Comparison of ENCODE assay signal across 8 mouse cellular contexts in genomic region chr1:152386188-152386835, GRCm38 (mm10). TPM values are rescaled to one million over a fixed set of nuclear protein-coding genes. Genes with fewer than 3 reads are reported as not detected.
DNase-seq lines count a peak whose midpoint lies in the region; ATAC-seq and TF ChIP-seq lines count a peak whose summit lies in the region.

Tsen15 (minus strand) TSS chr1:152386688.

- peak within 1 kb of the TSS; percentile 69 for H3K4me2 ChIP-seq in forebrain, embryonic 14.5 days (ENCODE audit: low read length)
- peak within 1 kb of the TSS; percentile 63 for H3K4me2 ChIP-seq in liver, embryonic 16.5 days (ENCODE audit: low read depth, low read length)
- H3K4me2 ChIP-seq in neural tube, embryonic 12.5 days (replicated peaks): peak within 1 kb of the TSS; percentile 87
- H3K4me2 ChIP-seq in stomach, postnatal 0 days (replicated peaks; ENCODE audit: low read depth): peak within 1 kb of the TSS; percentile 67

- TF ChIP-seq CTCF in stomach, postnatal 0 days (IDR thresholded peaks at IDR 0.05; ENCODE audit: low read depth): 0 out of 2 replicates have a peak, but pooled peaks have one; percentile 5

- under 1% methylated on average over 56 of the region's 57 CpGs for WGBS in forebrain, embryonic 14.5 days
- under 1% methylated on average over 57 of the region's 57 CpGs for WGBS in large intestine, adult 2 months
- WGBS in liver, embryonic 16.5 days (ENCODE audit: insufficient replicate concordance): under 1% methylated on average over 57 of the region's 57 CpGs
- WGBS in neural tube, embryonic 12.5 days: under 1% methylated on average over 57 of the region's 57 CpGs
- WGBS in stomach, postnatal 0 days: under 1% methylated on average over 57 of the region's 57 CpGs

- H3K9me3 ChIP-seq in forebrain, embryonic 14.5 days (replicated peaks; ENCODE audit: control insufficient read depth, low read length): no peaks in the 10 kb centered on the region
- H3K9me3 ChIP-seq in liver, embryonic 16.5 days (replicated peaks; ENCODE audit: control insufficient read depth, low read length): no peaks in the 10 kb centered on the region
- no peaks in the 10 kb centered on the region for H3K9me3 ChIP-seq in neural tube, embryonic 12.5 days
- no peaks in the 10 kb centered on the region for H3K9me3 ChIP-seq in stomach, postnatal 0 days (ENCODE audit: control insufficient read depth, low read length)

- peak within 1 kb of the TSS; percentile 73 for H3K9ac ChIP-seq in forebrain, embryonic 14.5 days (ENCODE audit: low read length)
- peak within 1 kb of the TSS; percentile 90 for H3K9ac ChIP-seq in liver, embryonic 16.5 days (ENCODE audit: low read depth, low read length)
- peak within 1 kb of the TSS; percentile 70 for H3K9ac ChIP-seq in neural tube, embryonic 12.5 days
- peak within 1 kb of the TSS; percentile 75 for H3K9ac ChIP-seq in stomach, postnatal 0 days (ENCODE audit: low read length)

- TF ChIP-seq EP300 in stomach, postnatal 0 days (optimal IDR thresholded peaks at IDR 0.05): no peak

- no peaks in the 10 kb centered on the region for H3K4me1 ChIP-seq in forebrain, embryonic 14.5 days (ENCODE audit: control insufficient read depth, insufficient read depth, low read length)
- peaks cover 5% of the 10 kb centered on the region; the same call in 1 of the 2 replicates for H3K4me1 ChIP-seq in liver, embryonic 16.5 days (ENCODE audit: control insufficient read depth, low read depth, low read length)
- H3K4me1 ChIP-seq in neural tube, embryonic 12.5 days: 0 out of 2 replicates have a peak, but pooled peaks cover 4% of the 10 kb centered on the region
- no peaks in the 10 kb centered on the region for H3K4me1 ChIP-seq in stomach, postnatal 0 days (replicated peaks; ENCODE audit: control insufficient read depth, insufficient read depth)

- H3K27me3 ChIP-seq in forebrain, embryonic 14.5 days (replicated peaks; ENCODE audit: control insufficient read depth, insufficient read depth, low read length): no peaks in the 10 kb centered on the region
- H3K27me3 ChIP-seq in liver, embryonic 16.5 days (ENCODE audit: control insufficient read depth, insufficient read depth, low read depth, low read length): no peaks in the 10 kb centered on the region
- H3K27me3 ChIP-seq in neural tube, embryonic 12.5 days (replicated peaks): no peaks in the 10 kb centered on the region
- no peaks in the 10 kb centered on the region for H3K27me3 ChIP-seq in stomach, postnatal 0 days (ENCODE audit: control insufficient read depth, insufficient read depth, low read length)

- H3K4me3 ChIP-seq in forebrain, embryonic 14.5 days (ENCODE audit: low read depth, low read length): peak within 1 kb of the TSS; percentile 75
- peak within 1 kb of the TSS; percentile 87 for H3K4me3 ChIP-seq in liver, embryonic 16.5 days (ENCODE audit: low read depth, low read length)
- H3K4me3 ChIP-seq in neural tube, embryonic 12.5 days: peak within 1 kb of the TSS; percentile 83
- peak within 1 kb of the TSS; percentile 90 for H3K4me3 ChIP-seq in stomach, postnatal 0 days (ENCODE audit: low read depth, low read length)

- no peak within 1 kb of the TSS for H3K27ac ChIP-seq in forebrain, embryonic 14.5 days (ENCODE audit: low read depth, low read length)
- peak within 1 kb of the TSS; percentile 8 for H3K27ac ChIP-seq in liver, embryonic 16.5 days (ENCODE audit: low read length)
- H3K27ac ChIP-seq in neural tube, embryonic 12.5 days: no peak within 1 kb of the TSS
- no peak within 1 kb of the TSS for H3K27ac ChIP-seq in stomach, postnatal 0 days (replicated peaks)

- intact Hi-C loops in heart, postnatal 10 days (cut with DNase I): loop anchor here (10.0 kb wide), 1 partner anchor 378 kb away; the partner anchor contains the start of genes Arpc5 and Rgl1

- peak; percentile 98 for ATAC-seq in forebrain, embryonic 14.5 days
- peak; percentile 98 for ATAC-seq in liver, embryonic 16.5 days (ENCODE audit: low read depth)
- peak; percentile 96 for ATAC-seq in neural tube, embryonic 12.5 days (ENCODE audit: low FRiP score, low read depth)
- peak; percentile 99 for ATAC-seq in stomach, postnatal 0 days (ENCODE audit: low FRiP score, low TSS enrichment)

- peak; percentile 89 for DNase-seq in ES-CJ7 (ENCODE audit: low read depth, low spot score)
- peak; percentile 85 for DNase-seq in cerebellum, adult 11 months
- DNase-seq in forebrain, embryonic 14.5 days (ENCODE audit: low spot score): peak; percentile 72
- peak; percentile 89 to 91 for DNase-seq in heart, postnatal 10 days
- peak; percentile 55 for DNase-seq in large intestine, adult 2 months (ENCODE audit: low read depth, low spot score)
- peak; percentile 90 for DNase-seq in stomach, postnatal 0 days (ENCODE audit: low spot score)

- 0 out of 2 replicates have a peak, but pooled peaks cover 3% of the 10 kb centered on the region for H3K36me3 ChIP-seq in forebrain, embryonic 14.5 days (ENCODE audit: control insufficient read depth, insufficient read depth, low read length)
- peaks cover 5% of the 10 kb centered on the region; the same call in 1 of the 2 replicates for H3K36me3 ChIP-seq in liver, embryonic 16.5 days (ENCODE audit: control insufficient read depth, insufficient read depth)
- no peaks in the 10 kb centered on the region for H3K36me3 ChIP-seq in neural tube, embryonic 12.5 days
- H3K36me3 ChIP-seq in stomach, postnatal 0 days (ENCODE audit: control insufficient read depth, insufficient read depth, low read length): peaks cover 2% of the 10 kb centered on the region; the same call in 1 of the 2 replicates

RNA-seq across cellular contexts. Expression of gene Tsen15, which starts in this region (rescaled TPM):
- 43.3 and 45.9 TPM in 2 replicates for polyA plus RNA-seq in forebrain, embryonic 14.5 days (2014; fragmentation: Nextera tagmentation; extraction: Ambion mirVana)
- 10 to 100 TPM; 16.3 to 22.1 TPM for total RNA-seq in heart, postnatal 10 days (2021)
- 5.9 and 7.8 TPM in 2 replicates for polyA plus RNA-seq in large intestine, adult 2 months (2012; rRNA removed)
- 17.6 and 19.5 TPM in 2 replicates for polyA plus RNA-seq in liver, embryonic 16.5 days (2015; fragmentation: Nextera tagmentation; extraction: Ambion mirVana)
- 39.4 and 44.8 TPM in 2 replicates for polyA plus RNA-seq in neural tube, embryonic 12.5 days (2016; fragmentation: Nextera tagmentation; extraction: Ambion mirVana)
- polyA plus RNA-seq in stomach, postnatal 0 days (2015; fragmentation: Nextera tagmentation; extraction: Ambion mirVana): 26.4 and 27.6 TPM in 2 replicates
